Mouse (Mus musculus): ENCODE data around the gene Olfr766-ps1.
"Not testable (repeated sequence)": the region's sequence is repeated elsewhere in the genome, so short reads cannot be mapped to it uniquely, and the experiment has no call there.

The Olfr766-ps1 gene

GRCm38 (mm10) chr10:129068877-129069276 is at the start of gene Olfr766-ps1:
TSS of gene Olfr766-ps1 (minus strand) at chr10:129068977.
- no peak for DNase-seq (ENCODE audit: low read depth, low spot score)

DNA sequence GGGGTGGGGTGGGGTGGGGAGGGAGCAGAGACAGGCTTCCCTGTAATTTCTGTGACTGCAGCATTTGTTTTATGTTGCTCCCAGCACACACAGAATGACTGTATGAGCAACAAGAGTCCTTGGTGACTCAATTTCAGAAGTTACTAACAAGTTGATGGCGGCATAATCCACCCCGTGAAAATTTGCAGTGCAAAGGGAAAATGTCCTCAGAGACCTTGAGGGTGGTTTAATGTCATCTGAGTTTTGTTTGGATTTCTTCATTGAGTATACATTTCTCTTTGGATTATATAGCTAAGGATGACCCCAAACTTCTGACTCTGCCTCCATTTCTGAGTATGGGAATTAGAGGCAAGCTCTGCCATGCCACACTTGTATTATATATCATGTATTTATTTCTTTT is 49.0 kb upstream of the Olfr766-ps1 start, which contains the start of gene Olfr769:
Gene Olfr769 (minus strand): TSS at position 101 of the 400 bp plus-strand sequence.
- DNase-seq (ENCODE audit: low read depth, low spot score): no peak

GRCm38 (mm10) chr10:129115146-129115545 is 46.4 kb upstream of the Olfr766-ps1 start:
- DNase-seq (ENCODE audit: low read depth, low spot score): no peak

DNA sequence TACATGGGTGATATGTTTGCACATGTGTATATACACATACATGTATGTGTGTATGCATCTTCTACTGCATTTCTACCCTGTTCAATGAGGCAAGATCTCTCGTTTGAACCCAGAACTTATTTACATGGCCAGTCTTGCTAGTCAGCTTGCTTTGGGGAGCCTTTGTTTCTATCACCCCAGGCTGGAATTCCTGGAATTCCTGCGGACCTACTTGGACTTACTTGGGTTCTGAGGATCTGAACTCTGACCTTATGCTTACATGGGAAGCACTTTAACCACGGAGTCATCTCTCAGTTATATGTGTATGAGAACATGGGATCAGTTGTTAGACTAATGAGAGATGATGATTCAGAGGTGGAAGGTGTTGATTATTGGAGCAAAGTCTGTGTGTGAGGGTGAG is 32.5 kb upstream of the Olfr766-ps1 start:
- no peak for DNase-seq (ENCODE audit: low read depth, low spot score)

DNA sequence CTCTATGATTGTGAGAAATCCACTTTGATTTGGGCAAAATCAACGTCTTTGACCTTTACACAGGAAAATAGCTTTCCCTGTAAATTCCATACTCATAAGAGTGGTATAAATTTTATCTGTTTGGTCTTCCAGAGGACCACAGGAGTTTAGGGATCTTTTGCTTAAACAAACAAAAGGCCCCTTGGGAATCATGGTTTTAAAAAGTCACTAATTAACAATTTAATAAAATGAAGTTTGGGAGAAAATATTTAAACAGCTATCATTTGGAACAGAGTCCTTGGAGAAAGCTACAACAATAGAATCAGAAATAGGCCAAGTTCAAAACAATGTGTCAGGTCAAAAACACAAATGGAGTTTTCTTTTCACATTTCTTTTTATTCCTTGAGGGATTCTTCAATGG is 30.5 kb upstream of the Olfr766-ps1 start, which contains the start of gene Olfr768:
Gene Olfr768 (minus strand): TSS at position 101 of the 400 bp plus-strand sequence.
- DNase-seq (ENCODE audit: low read depth, low spot score): no peak

DNA sequence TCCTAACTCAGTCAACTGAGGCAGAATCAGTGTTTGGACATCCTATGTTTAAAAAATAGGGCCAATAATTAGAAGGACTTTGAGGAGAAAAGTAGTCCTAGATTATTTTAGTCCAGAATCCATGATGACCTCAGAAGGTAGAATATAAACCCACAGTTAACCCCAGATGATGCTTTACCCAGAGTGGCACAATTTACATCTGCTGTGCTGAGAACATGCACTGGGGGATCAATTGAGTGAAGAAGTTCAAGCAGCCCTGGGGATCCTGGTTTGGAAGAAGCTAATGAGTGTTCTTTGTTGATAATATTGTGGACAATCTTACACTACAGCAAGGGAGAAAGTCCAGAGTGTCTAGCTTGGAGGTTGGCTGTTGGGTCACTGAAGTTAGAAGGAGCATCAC is 14.0 kb upstream of the Olfr766-ps1 start, which contains the start of gene Olfr767:
Gene Olfr767 (minus strand): TSS at position 101 of the 400 bp plus-strand sequence.
- DNase-seq (ENCODE audit: low read depth, low spot score): not testable (repeated sequence)

DNA sequence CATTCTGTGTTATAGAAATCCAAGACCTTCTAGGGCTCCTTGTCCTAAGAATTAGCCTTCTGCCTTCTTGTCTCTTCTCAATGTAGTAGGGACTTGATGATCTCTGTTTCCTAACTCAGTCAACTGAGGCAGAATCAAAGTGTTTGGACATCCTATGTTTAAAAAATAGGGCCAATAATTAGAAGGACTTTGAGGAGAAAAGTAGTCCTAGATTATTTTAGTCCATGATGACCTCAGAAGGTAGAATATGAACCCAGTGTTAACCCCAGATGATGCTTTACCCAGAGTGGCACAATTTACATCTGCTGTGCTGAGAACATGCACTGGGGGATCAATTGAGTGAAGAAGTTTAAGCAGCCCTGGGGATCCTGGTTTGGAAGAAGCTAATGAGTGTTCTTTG is 18.9 kb downstream of the Olfr766-ps1 start, which contains the start of gene Olfr765:
Gene Olfr765 (minus strand): TSS at position 101 of the 400 bp plus-strand sequence.
- not testable (repeated sequence) for DNase-seq (ENCODE audit: low read depth, low spot score)

GRCm38 (mm10) chr10:129039796-129040195 is 29.0 kb downstream of the Olfr766-ps1 start, which contains the start of gene Olfr764-ps1:
TSS of gene Olfr764-ps1 (minus strand) at chr10:129039896.
- DNase-seq (ENCODE audit: low read depth, low spot score): no peak

DNA sequence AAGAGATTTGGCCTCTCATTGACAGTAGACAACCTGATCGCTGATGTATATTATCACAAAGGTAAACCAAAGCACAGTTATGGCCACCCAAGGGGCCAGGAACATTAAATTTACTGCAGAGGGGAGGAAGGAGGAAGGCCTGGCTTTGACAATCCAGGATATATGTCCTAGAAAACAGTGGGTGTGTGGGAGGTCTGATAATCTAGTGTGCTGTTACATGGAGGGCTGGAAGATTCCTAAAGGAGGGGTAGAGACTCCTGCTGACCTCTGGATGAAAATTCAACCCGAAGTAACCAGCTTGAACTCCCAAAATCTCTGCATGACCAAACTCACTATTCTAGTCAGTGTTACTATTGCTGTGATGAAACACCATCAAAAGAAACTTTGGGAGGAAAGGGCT is 40.4 kb downstream of the Olfr766-ps1 start:
- DNase-seq (ENCODE audit: low read depth, low spot score): no peak

- DNase-seq (ENCODE audit: low read depth, low spot score): peak; percentile 14
Observed at GRCm38 (mm10) chr10:129026018-129026662, 42.6 kb downstream of the Olfr766-ps1 start.

DNA sequence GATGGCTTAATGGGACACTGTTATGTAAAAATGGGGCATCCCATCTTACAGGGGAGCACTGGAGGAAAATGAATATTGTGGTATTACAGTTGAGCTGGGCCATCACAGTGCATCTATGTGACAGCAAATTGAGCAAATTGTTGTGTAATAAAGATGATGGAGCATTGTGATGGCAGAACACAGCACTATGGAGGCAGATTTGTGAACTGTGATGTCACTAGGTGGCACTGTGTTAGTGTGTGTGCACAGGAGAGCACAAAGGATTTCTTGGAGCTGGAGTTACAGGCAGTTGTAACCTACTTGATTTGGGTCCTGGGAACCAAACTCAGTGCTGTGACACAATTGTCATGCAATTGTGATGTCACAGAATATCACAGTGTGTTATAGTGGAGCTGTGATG is 45.5 kb downstream of the Olfr766-ps1 start:
- DNase-seq (ENCODE audit: low read depth, low spot score): no peak

- no peak for DNase-seq (ENCODE audit: low read depth, low spot score)
Observed at GRCm38 (mm10) chr10:129014477-129014876, 54.3 kb downstream of the Olfr766-ps1 start.

Data from WW6 (cell line).